Mouse (Mus musculus) kidney, embryonic 14.5 days (tissue): ENCODE results near the gene Rassf6. TPM values are rescaled to one million over a fixed set of nuclear protein-coding genes. Genes with fewer than 3 reads are reported as not detected.

Experiments used
- polyA plus RNA-seq: library from polyadenylated mRNA; unstranded; fragments of >200 nt; fragmentation: Nextera tagmentation; extraction: Ambion mirVana; gene quantifications from 2 replicates; pipeline ENCODE4 v1.2.1, GENCODE M21; 2014

Gene Rassf6
- polyA plus RNA-seq, 1 experiment from 2014 or later: 8.3 TPM

Other genes with a start within 250 kb of the Rassf6 start
- 1.4 and 1.7 TPM in 2 replicates for gene Alb, start 179.8 kb downstream of the Rassf6 start, polyA plus RNA-seq
- gene Afp, start 149.9 kb downstream of the Rassf6 start, polyA plus RNA-seq: 17.9 and 29.1 TPM in 2 replicates
- 3.1 and 5.1 TPM in 2 replicates for gene Afm, start 121.7 kb downstream of the Rassf6 start, polyA plus RNA-seq
- gene 5830473C10Rik, start 79.5 kb downstream of the Rassf6 start, polyA plus RNA-seq: 0.09 TPM in 1 of 2 replicates, not detected in the other
- gene Cxcl5, start 118.7 kb upstream of the Rassf6 start, polyA plus RNA-seq: 0.14 TPM in 1 of 2 replicates, not detected in the other
- gene Ppbp, start 127.9 kb upstream of the Rassf6 start, polyA plus RNA-seq: 1.9 and 3.4 TPM in 2 replicates
- gene Pf4, start 131.8 kb upstream of the Rassf6 start, polyA plus RNA-seq: 28.2 and 35.1 TPM in 2 replicates
- not detected in 2 replicates for gene Cxcl3, start 145.4 kb upstream of the Rassf6 start, polyA plus RNA-seq
- not detected in 2 replicates for gene Cxcl15, start 153.9 kb upstream of the Rassf6 start, polyA plus RNA-seq